Mouse (Mus musculus) urinary bladder, postnatal 0 days (tissue): Measurements from ENCODE around the gene Arpc2. TPM values are rescaled to one million over a fixed set of nuclear protein-coding genes. Genes with fewer than 3 reads are reported as not detected.

Experiments used
- microRNA counts: library from miRNA; unstranded; fragments of <30 nt; microRNA quantifications from one replicate; lab custom pipeline; 2016
- microRNA-seq: library from miRNA; unstranded; fragments of <30 nt; microRNA quantifications from one replicate; pipeline ENCODE4, GENCODE M21; 2016
- polyA plus RNA-seq: library from polyadenylated mRNA; unstranded; fragments of >200 nt; fragmentation: Nextera tagmentation; extraction: Ambion mirVana; gene quantifications from 2 replicates; pipeline ENCODE4 v1.2.1, GENCODE M21; 2015

The Arpc2 gene
- 632 and 686 TPM in 2 replicates for polyA plus RNA-seq

DNA sequence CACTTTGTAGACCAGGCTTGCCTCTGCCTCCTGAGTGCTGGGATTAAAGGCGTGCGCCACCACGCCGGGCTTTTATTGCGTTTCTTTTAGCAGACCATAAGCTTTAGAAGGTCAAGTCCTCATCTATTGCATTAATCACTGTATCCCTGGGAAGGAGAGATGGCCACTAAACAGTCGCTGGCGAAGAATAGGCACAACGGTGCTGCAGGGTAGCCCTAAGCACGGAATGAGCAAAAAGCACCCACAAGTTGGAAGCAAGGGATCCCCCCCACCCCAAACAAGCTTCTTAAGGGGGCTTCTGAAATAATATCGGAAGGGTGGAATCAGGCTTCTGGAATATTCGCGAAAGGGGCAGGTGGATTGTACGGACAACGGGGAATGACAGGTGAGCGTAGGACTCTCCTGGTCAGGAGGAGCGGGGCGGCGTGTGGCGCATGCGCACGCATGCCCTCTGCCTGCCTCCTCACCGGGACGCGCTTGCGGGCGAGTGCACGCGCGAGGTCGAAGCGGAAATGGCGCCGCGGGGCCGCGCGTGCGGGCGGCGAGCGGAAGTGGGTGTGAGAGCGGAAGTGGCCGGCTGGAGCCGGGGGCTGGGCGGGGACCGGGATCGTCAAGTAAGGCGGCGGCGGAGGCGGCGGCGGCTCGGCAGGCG lies at the start of gene Arpc2:
TSS of gene Arpc2 (plus strand) at position 147 of the 652 bp plus-strand sequence.

GRCm38 (mm10) chr1:74194445-74194844 lies 41.4 kb upstream of the Arpc2 start, which contains the start of gene Cxcr1:
Gene Cxcr1 (minus strand): TSS chr1:74194631.

DNA sequence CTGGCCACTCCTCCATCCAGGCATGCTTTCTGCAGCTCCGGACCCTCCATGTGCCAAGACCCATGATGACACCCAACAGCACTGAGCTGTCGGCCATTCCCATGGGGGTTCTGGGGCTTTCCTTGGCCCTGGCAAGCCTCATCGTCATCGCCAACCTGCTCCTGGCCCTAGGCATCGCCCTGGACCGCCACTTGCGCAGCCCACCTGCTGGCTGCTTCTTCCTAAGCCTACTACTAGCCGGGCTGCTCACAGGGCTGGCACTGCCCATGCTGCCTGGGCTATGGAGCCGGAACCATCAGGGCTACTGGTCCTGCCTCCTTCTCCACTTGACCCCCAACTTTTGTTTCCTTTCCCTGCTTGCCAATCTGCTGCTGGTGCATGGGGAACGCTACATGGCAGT lies 42.7 kb downstream of the Arpc2 start, which contains the start of gene Gpbar1:
TSS of gene Gpbar1 (plus strand) at position 13 of the 400 bp plus-strand sequence.

DNA sequence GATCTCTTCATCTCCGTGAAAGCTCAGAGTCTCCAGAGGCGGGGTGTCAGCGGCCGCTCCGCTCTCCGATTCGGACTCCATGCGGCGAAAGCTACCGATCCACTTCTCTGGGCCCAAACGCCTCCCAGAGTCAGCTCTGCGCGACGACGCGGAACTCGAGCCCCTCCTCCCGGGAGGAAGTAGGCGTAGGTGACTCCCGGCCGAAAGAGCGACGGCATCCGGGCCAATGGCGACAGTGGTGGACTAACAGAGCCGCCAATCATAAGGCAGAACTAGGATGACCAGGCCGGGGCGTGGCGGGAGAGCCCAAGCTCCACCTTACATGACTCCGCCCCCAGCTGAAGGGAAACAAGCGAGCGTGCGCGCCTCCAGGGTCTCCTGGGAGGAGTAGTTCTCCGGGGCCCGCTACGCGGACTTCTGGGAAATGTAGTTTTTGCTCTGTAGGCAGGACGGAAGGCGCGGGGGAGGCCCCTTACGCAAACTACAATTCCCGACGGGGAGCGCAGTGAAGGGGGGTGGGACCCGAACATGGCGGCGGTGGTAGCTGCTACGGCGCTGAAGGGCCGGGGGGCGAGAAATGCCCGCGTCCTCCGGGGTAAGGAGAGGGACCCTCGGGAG lies 48.8 kb downstream of the Arpc2 start, which contains the start of the genes Aamp and Pnkd:
TSS of gene Aamp (minus strand) at position 196 of the 618 bp plus-strand sequence.
TSS of gene Pnkd (plus strand) at position 388 of the 618 bp plus-strand sequence.

DNA sequence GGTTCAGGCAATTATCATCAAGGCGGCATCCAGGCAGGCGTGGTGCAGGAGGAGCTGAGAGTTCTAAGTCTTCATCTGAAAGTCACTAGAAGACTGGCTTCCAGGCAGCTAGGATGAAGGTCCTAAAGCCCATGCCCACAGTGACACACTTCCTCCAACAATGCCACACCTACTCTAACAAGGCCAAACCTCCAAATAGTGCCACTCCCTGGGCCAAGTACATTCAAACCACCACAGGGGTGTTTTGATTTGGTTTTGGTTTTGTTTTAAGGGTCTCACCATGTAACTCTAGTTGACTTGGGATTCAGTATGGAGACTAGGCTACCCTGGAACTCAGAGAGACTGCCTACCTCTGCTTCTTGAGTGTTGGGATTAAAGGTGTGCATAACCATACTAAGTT lies 69.6 kb downstream of the Arpc2 start, which contains the start of gene Tmbim1:
TSS of gene Tmbim1 (minus strand) at position 101 of the 400 bp plus-strand sequence.

MicroRNA genes within 50 kb of the gene (microRNA counts, 519-probe panel; counts per million panel counts)
- microRNA mmu-miR-1928 (lab: Ali Mortazavi, UCI) = 2,260 counts per million, percentile 29 among the panel's probes with 10 or more counts

Small RNA genes lying within 50 kb of the gene (microRNA-seq; reads per million reads assigned to microRNA genes)
- not detected for gene Mir1928

Other genes with a start within 250 kb of the Arpc2 start
- gene Tns1, start 111.6 kb upstream of the Arpc2 start, polyA plus RNA-seq = 279 and 343 TPM in 2 replicates
- 0.15 TPM in 1 of 2 replicates, not detected in the other for gene Rufy4, start 110.5 kb upstream of the Arpc2 start, polyA plus RNA-seq
- 0.05 and 2.8 TPM in 2 replicates for gene Cxcr2, start 82.1 kb upstream of the Arpc2 start, polyA plus RNA-seq
- not detected in 2 replicates for gene Cxcr1, start 41.5 kb upstream of the Arpc2 start, polyA plus RNA-seq
- 1.4 and 2.3 TPM in 2 replicates for gene Gpbar1, start 42.5 kb downstream of the Arpc2 start, polyA plus RNA-seq
- gene Aamp, start 48.7 kb downstream of the Arpc2 start, polyA plus RNA-seq = 160 and 178 TPM in 2 replicates
- 80.3 and 85.3 TPM in 2 replicates for gene Pnkd, start 48.8 kb downstream of the Arpc2 start, polyA plus RNA-seq
- 98.5 and 105 TPM in 2 replicates for gene Tmbim1, start 69.5 kb downstream of the Arpc2 start, polyA plus RNA-seq
- 0.88 and 1.0 TPM in 2 replicates for gene Catip, start 126.0 kb downstream of the Arpc2 start, polyA plus RNA-seq
- 5.6 and 31.7 TPM in 2 replicates for gene Slc11a1, start 139.1 kb downstream of the Arpc2 start, polyA plus RNA-seq
- gene Ctdsp1, start 155.4 kb downstream of the Arpc2 start, polyA plus RNA-seq = 59.2 and 61.2 TPM in 2 replicates
- 0.16 and 0.36 TPM in 2 replicates for gene Vil1, start 173.3 kb downstream of the Arpc2 start, polyA plus RNA-seq